Mouse (Mus musculus) induced T-regulatory cell, adult 2 months (primary cell): ENCODE results near the gene Gpx3.
A peak's percentile ranks its signal among the peaks of the same experiment; 100 is the strongest.
"Not testable (repeated sequence)": the region's sequence is repeated elsewhere in the genome, so short reads cannot be mapped to it uniquely, and the experiment has no call there.

Source experiments
- DNase-seq: peaks from one replicate; pipeline ENCODE4 v3.0.0-alpha.2; 2012; ENCODE audit warnings: low read depth

The Gpx3 gene

DNA sequence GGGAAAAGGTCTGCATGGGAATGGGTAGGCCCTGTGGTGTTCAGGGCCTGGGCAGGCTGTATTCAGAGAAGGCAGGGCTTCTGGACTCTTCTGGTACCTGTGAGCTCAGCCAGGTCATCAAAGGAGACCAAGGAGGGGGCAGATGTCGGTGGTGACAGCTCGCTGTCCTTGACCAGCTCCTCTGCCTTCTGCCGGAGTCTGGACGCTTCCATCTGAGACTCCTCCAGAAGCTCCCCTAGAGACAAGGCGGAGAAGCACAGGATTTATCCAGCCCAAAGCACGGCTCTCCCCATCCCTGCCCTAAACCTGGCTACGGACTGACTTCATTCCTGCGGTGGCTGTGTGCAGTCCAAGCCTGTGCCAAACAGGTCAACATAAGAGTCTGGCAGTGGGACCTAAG is 37.2 kb downstream of the Gpx3 start:
- DNase-seq = no peak

DNA sequence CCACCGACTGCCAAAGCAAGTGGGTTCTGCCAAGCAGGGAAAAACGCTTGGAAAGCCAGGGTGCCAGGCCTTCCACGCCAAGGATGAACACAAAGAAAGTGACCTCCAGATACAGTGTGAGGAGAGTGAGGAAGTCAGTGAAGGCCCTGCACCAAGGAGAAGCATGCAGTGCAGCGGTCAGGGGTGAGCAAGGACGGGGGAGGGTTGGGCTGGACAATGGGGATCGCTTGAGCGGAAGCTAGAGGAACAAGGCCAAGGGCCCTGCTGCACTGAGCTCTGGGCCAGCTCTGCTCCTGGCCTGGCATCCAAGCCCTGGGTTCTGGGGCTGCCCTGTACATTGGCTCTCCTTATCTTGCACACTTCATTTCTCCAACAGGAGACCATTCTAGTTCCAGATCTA is 37.8 kb downstream of the Gpx3 start:
- DNase-seq = no peak

DNA sequence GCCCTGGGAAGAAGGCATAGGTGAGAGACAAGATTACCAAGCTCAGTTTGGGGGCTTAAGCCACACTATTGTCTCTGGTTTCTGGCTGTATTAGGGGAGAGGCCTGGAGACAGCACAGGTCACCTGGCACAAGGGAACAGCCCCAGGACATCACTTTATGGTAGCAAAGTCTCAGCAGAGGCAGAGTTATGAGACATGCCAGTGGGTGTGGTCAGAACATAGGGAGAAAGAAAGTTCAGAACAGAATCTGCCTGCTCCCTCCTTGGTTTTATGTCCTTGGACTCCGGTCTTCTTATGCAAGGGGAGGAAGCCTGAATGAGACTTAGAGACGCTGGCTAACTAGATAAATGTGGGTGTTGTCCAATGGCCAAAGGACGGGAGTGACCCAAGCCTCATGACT is 42.4 kb downstream of the Gpx3 start:
- no peak for DNase-seq

DNA sequence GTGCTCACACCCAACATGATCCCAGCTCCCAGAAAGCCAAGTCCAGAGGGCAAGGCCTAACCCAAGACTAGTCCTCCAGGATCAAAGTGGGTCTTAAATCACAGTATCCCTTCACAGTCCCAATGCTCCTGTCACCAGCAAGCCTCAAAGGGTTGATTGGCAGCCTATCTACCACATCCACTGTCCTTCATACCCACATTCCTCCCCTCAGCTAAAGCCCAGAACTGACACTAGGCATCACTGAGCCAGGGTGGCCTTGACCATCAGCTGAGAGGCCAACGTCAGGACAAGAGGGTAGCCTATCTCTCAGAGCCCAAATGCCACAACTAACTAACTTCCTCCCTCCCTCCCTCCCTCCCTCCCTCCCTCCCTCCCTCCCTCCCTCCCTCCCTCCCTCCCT is 47.5 kb downstream of the Gpx3 start:
- no peak for DNase-seq

DNA sequence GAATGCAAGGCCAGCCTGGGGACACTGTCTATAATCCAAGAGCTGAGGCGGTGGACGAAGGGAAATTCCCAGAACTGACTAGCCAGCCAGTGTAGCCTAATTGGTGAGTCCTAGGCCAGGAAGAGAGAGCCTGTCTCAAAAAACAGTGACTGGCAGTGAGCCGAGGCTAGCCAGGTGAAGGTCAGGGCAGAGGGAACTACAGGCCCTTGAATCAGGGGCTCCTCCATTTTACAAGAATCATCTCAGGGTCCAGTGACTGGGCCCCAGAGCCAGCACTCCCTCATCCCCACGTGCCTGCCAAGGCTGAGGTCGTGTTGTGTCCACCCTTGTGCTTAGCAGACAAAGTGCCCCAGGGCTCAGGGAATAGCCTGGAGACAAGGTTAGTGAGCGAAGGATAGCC is 48.4 kb downstream of the Gpx3 start:
- DNase-seq = no peak

DNA sequence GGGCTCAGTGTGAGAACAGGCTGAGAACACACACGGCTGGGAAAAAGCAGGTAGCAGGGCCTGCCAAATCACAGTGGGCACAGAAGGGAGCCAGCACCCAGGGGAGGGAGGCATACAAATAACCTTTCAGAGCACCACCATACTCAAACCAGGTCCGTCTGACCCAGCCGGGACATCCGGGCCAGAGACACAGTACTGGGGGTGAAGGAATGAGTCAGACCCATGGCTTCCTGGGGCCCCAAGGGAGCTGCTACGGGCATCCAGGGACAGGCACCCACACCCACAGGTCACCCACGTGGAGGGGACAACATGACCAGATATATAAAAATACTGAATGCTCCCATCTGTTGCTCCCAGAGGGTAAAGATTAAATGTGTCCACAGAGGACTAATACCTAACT is 50.4 kb downstream of the Gpx3 start:
- DNase-seq = peak; percentile 75

DNA sequence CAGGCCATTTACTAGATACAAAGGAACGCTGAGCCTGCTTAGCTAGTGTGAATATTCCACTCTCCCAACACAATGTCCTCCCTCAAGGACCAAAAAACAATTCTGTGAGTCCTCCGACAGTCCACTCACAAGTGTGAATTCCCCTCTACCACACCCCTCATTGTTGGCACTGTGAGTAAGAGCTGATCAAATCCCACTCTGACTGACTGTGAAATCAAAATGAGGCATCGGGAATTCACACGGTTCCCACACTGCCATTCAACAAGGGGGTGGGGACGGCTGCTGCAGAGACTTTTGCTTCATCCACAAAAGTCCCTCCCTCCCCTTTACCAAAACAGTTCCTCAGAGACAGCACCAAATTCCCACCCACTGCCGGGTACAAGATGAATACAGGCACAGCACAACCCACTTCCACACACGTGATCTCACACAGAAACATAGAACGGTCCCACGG is 51.8 kb downstream of the Gpx3 start:
- peak; percentile 85 for DNase-seq

DNA sequence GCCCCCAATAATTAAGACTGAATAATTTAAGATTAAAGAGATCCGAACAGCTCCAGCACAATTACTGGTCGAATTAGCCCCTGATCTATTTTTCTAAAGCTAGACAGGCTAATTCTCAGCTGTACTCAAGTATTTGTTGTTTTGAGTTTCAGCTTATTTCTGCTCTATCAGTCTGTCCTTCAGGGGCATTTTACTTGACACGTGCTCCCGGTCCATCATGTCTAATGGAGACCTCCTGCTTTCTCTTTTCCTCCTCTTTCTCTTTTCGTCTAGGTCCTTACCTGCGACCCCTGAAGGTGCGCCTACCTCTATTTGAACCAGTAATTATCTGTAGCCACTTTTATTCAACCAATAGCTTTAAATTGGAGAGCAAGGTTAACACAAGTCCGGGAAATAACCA is 52.5 kb downstream of the Gpx3 start:
- DNase-seq = peak; percentile 56

DNA sequence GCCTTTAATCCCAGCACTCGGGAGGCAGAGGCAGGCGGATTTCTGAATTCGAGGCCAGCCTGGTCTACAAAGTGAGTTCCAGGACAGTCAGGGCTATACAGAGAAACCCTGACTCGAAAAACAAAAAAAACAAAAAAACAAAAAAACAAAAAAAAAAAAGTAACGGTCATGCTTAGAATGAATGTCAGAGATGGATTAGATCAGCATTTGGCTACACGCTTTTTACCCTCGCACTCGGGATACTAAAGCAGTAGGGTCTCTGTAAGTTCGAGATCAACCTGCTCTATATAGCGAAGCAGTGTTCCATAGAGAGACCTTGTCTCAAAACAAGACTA is 53.1 kb downstream of the Gpx3 start:
- not testable (repeated sequence) for DNase-seq

DNA sequence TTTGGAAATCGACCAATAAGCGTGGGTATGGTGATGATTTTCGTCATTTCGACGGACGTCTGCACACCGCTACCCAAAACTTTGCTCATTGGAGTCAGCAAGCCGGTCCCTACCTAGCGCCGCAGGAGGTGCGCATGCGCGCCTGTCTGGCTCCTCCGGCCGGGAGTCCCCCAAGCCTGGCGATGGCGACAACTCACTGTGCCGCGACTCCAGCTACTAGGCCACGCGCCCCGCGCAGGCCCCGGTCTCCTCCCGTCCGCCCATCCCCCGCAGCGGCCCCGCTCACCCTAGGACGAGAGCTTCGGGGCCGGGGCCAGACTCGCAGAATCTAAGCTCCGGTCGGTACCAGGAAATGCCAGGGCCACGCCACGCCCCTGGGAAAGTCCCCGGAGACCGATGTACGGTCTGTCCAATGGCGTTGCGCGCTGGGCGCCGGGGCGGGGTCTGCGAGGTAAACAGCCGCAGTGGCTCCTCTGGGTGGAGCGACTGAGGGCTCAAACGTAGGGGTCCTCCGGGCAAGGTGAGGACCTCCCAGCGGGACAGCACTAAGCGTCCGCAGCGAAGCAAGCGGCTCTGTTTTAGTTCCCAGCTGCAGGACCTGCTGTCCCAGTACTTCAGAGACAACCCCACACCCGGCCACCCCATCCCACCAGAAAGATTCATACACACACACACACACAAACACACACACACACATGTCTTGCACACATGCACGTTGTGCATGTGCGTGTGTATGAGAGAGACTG is 53.7 kb downstream of the Gpx3 start:
- DNase-seq = peak; percentile 99

DNA sequence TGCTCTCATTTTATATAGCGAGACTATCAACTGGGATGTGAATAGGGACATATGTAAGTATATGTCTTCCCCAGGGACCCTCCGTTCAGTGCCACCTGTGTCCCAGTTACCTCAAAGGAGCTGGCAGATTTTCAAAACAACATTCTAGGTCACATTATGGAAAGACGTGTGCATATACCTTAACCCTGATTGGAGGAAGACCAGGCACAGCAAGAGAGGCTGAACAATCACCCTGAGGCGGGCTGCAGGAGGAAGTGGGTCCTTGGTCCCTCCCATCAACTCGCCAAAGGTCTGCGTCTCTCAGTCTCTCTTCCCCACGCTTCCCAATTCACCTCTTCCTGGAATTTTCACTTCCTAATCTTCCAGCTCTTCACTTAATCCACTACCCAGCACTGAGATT is 54.7 kb downstream of the Gpx3 start:
- DNase-seq = peak; percentile 88

DNA sequence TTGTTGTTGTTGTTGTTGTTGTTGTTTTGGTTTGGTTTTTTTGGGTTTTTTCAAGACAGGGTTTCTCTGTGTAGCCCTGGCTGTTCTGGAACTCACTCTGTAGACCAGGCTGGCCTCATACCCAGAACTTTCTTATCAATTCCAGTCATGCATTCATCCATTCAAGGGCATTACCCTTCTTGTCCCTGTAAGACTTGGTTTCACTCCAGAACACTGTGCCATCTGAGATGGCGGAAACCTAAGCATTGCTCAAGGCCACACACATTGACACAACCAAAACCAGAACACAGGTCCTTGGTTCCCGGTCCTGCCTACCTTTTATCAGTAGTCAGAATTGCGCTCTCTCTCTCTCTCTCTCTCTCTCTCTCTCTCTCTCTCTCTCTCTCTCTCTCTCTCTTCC is 55.5 kb downstream of the Gpx3 start:
- DNase-seq = peak; percentile 68

DNA sequence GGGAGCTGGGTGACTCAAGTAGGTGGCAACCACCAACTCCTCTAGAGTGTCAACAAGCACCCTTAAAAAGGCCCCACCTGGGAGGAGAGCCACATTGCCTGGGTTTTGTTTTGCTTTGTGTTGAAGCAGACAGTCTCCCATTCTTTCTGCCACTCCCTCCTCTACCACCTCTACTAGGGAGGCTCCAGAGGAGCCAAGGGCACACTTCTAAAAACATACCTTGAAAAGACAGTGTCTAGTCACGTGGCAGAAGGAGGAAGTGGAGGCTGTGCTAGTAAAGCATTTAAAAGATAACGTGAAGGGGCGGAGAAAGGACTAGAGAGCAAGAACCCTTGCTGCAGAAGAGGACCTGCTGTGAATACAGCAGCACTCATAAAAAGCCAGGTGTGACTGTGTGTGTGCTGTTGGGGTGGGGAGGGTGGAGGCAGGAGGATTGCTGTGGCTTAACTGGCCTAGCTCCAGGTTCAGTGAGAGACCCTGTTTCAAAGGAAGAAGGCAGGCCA is 56.4 kb downstream of the Gpx3 start:
- DNase-seq = peak; percentile 93
